Mouse (Mus musculus) WW6 (cell line): Measurements from ENCODE around the gene Muc5ac.

Experiments
- DNase-seq: peaks from one replicate; pipeline ENCODE4 v3.0.0-alpha.2; 2013; ENCODE audit warnings: low read depth, low spot score

Gene Muc5ac

DNA sequence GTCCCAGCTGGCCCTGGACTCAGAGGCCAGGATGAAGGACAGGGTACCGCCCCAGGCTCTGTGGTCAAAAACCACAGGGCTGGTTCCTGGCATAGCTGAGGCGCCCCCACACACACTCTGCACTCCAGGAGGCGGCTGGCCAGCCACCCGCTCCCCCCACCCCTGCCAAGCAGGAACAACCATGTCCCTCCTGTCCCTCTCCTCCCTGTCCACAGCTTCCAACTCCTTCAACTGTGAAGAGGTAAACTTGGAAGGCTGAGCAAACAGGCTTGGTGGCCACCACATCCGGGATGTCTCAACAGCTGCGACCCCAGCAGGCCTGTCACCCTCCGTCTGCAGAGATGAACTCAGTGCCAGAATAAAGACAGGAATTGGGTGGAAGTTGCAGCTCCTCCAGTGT, 47.2 kb downstream of the Muc5ac start:
- DNase-seq, result no peak

DNA sequence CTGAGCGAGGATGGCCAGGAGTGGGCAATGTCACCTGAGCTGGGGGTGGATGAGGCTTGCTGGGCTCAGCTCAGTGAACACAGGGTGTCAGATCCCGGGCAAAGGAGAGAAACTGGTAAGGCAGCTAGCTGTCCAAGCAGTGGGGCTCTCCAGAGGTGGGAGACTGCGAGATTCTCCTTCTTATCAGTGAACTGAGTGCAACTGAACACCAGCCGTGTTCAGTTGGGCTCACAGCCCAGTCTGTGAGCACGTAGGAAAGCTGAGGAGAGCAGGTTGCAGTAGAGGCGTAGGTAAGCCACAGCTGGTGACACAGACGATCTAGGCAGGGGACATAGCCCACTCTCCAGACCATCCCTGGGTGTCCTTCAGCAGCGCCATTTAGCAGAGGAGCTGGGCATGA, 47.7 kb downstream of the Muc5ac start:
- no peak for DNase-seq

DNA sequence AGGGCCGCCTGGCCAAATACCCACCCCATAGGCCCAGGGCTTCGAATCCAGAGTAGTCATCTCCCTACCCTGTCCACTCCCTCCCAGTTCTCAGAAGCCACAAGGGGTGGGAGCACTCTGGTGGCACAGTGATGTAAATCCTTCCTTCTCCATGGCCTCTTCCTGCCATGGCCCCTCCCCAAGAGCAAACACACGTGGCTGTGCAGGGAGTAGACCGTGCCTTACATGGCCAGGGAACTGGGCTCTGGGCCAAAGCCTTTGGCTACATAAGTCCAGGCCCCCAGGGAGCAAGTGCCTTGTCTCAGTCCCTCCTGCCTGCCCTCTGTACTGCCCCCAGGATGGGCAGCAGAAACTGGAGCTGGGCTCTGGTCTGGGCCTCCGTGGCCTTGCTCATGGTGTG, 50.0 kb downstream of the Muc5ac start, which contains the start of gene Muc5b:
Gene Muc5b (plus strand): TSS at position 292 of the 400 bp plus-strand sequence.
- DNase-seq, result no peak

DNA sequence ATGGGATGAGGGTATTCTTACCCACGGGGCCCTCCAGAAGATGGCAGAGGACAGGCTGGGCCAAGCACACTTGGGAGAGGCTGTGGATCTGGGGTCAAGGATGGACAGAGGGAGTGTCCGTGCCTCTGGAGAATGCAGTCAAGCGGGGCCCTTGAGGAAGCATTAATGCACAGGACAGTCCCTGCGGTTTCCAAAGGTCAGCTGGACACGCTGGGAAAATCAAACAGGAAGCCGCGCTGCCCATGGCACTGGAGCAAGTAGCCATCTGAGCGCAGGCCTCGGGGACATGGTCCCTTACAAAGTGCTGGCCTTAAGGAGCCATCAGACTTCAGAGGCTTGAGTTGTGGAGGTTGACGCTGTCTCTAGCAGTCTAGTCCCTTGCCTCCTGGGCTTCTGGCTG, 51.6 kb downstream of the Muc5ac start:
- DNase-seq, result no peak

DNA sequence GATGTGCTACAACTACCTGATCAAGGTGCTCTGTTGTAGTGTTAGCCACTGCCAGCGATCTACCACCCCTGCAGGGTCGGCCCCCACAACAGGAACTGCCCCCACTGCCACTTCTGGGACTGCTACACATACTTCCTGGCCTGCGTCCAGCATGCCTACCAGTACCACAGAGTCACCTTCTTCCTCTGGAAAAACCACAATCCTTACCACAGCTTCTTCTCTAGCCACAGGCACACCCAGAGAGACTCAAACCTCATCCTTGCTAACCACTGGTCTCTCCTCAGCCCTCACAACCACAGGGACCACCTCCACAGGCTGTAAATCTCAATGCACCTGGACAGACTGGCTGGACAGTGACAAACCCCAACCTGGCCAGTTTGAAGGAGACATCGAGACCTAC, 72.3 kb downstream of the Muc5ac start:
- DNase-seq, result no peak
